Mouse (Mus musculus): ENCODE data around the gene 2510039O18Rik.
A peak's percentile ranks its signal among the peaks of the same experiment; 100 is the strongest.

2510039O18Rik gene

GRCm38 (mm10) chr4:147937021-147937420 is 3.7 kb upstream of the 2510039O18Rik start:
- no peak for DNase-seq (ENCODE audit: low read depth)

DNA sequence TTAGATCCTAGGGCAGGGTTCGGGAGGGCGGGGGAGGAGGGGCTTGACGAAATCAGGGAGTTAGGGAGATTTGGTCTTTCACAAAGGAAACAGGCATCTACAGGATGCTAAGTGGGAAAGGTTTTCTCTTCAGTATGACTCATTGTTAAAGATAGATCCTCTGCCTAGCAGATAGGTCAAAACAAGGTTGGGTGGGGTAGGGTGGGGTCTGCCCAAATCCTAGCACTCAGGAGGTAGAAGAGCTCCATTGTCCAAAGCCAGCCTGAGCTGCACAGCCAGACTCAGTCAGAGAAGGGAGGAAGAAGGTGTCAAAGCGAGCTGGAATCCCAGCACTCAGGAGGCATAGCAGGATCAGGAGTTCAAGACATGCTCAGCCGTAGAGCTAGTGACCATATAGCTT is 3.2 kb upstream of the 2510039O18Rik start:
- DNase-seq (ENCODE audit: low read depth) = no peak

- DNase-seq (ENCODE audit: low read depth) = no peak
Measured at GRCm38 (mm10) chr4:147938148-147939096, 2.3 kb upstream of the 2510039O18Rik start.

DNA sequence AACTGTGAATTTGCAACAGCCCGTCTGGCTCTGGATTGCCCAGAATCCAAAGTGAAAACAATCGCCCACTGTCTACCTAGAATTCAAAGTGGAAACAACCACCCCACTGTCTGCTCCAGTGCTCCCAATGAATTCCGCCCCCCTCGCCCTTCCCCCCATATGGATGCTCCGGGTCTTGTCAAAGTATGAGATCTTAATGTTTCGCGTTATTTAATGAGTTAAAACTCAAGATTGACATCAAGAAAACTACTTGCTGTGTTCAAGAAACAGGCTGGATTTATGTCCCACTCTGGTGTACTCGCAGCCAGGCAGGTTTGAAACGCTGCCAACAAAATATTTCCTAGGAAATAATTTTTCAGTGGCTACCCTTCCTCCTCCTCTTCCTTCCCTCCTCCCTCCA is 584 bp upstream of the 2510039O18Rik start:
- DNase-seq (ENCODE audit: low read depth) = no peak

DNA sequence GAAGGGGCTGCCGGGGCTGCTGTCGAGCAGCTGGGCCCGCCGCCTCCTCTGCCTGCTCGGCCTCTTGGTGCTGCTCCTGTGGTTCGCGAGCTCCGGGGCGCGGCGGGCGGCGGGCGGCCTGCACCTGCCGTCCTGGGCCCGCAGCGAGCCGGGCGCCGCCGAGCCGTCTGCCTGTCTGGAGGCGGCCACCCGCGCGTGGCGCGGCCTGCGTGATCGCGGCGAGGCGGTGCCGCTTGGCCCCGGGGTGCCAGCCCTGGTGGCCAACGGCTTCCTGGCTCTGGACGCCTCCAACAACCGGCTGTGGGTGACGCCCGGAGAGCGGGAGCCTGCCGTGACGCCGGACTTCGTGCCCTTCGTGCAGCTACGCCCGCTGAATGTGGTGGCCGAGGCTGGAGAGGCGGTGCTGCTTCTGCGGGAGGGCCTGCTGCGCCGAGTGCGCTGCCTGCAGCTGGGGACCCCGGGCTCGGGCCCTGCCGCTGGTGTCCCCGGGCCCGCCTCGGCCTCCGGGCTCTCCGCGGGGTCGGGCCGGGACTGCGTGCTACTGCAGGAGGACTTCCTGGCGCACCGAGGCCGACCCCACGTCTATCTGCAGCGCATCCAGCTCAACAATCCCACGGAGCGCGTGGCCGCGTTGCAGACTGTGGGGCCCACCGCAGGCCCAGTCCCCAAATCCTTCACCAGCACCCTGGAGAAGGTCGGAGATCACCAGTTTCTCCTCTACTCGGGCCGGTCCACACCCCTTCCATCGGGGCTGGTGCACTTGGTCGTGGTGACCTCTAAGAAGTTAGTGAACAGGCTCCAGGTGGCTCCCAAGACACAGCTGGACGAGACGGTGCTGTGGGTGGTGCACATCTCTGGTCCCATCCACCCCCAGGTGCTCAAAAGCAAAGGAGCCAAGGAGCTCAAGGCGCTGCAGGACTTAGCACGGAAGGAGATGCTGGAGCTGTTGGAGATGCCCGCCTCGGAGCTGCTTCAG is 638 bp downstream of the 2510039O18Rik start:
- DNase-seq (ENCODE audit: low read depth) = peak; percentile 47

- DNase-seq (ENCODE audit: low read depth) = no peak
Measured at GRCm38 (mm10) chr4:147943005-147943404, 2.3 kb downstream of the 2510039O18Rik start.

GRCm38 (mm10) chr4:147947511-147947910 is 6.8 kb downstream of the 2510039O18Rik start:
- no peak for DNase-seq (ENCODE audit: low read depth)

- DNase-seq (ENCODE audit: low read depth) = peak; percentile 66
Measured at GRCm38 (mm10) chr4:147953590-147953989, 12.9 kb downstream of the 2510039O18Rik start.

GRCm38 (mm10) chr4:147957141-147957540 is 16.4 kb downstream of the 2510039O18Rik start:
- DNase-seq (ENCODE audit: low read depth) = no peak

- peak; percentile 87 for DNase-seq (ENCODE audit: low read depth)
Measured at GRCm38 (mm10) chr4:147959881-147960831, 19.5 kb downstream of the 2510039O18Rik start.

- DNase-seq (ENCODE audit: low read depth) = no peak
Measured at GRCm38 (mm10) chr4:147962781-147963180, 22.1 kb downstream of the 2510039O18Rik start.

GRCm38 (mm10) chr4:147963623-147964022 is 22.9 kb downstream of the 2510039O18Rik start:
- no peak for DNase-seq (ENCODE audit: low read depth)

- DNase-seq (ENCODE audit: low read depth) = no peak
Measured at GRCm38 (mm10) chr4:147965712-147966111, 25.0 kb downstream of the 2510039O18Rik start.

DNA sequence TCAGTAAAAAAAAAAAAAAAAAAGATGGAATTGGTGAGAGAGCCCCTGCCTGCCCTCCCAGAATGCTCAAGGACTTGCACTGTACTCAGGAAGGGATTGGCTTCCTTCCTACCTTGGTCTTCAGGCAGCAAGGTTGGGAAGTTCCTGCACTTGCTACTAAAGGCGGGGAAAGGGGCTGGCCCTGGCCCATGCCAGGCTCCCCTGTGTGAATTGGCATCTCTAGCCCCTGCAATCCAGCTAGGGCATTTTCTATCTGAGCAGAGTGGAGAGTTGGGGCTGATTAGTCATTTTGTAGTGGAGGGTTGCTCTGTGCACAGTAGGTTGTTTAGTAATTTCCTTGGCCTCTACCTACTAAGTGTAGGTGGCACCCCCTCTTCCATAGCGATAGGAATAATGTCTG is 28.1 kb downstream of the 2510039O18Rik start:
- no peak for DNase-seq (ENCODE audit: low read depth)

GRCm38 (mm10) chr4:147969337-147969736 is 28.6 kb downstream of the 2510039O18Rik start:
- no peak for DNase-seq (ENCODE audit: low read depth)

DNA sequence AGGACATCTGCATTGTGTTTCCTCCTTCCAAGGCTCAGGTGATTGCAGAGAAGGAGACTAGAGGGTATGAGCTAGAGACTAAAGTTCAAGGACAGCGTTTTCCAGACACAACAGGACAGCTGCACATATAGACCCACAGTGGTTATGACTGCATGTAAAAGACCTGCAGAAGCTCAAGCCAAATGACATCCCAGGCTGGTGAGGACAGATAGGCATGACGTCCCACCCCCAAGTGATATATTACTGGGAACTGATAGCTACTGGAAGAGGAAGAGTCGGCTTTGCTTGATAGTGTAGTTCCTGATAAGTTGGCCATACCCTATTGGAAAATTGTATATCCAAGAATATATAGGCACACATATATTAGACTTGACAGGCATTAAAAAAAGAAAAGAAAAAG is 35.5 kb downstream of the 2510039O18Rik start:
- no peak for DNase-seq (ENCODE audit: low read depth)

DNA sequence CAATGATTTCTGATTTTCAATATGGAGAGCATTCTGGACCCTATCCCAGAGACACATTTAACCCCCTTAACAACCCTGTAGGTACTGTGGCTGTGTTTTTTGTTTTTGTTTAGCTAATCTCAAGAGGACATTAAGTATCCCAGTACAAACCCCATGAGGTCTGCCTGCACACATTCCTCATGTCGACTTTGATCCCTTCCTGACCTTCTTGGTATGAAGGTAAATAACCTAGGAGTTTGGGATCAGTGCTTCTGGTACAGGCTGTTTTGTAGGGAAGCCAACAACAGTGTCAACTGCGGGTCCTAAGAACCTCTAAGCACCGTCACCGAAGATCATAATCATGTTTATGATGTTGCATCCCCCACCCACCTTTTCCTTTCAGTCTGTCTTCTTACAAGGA is 37.0 kb downstream of the 2510039O18Rik start:
- no peak for DNase-seq (ENCODE audit: low read depth)

DNA sequence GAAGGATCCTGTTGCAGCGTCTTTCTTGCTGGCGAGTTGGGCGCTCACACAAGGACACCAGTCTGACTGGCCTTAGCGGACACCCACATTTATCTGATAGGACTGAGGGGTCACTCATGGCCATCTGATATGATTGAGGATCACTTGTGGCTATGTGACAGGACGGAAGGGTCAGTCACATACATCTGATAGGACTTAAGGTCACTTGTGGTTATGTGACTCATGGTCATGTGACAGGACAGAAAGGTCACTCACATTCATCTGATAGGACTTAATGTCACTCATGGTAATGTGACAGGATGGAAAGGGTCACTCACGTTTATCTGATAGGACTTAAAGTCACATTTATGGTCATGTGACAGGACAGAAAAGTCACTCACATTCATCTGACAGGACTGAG is 37.7 kb downstream of the 2510039O18Rik start:
- DNase-seq (ENCODE audit: low read depth) = no peak

GRCm38 (mm10) chr4:147979441-147979860 is 38.8 kb downstream of the 2510039O18Rik start:
- no peak for DNase-seq (ENCODE audit: low read depth)

DNA sequence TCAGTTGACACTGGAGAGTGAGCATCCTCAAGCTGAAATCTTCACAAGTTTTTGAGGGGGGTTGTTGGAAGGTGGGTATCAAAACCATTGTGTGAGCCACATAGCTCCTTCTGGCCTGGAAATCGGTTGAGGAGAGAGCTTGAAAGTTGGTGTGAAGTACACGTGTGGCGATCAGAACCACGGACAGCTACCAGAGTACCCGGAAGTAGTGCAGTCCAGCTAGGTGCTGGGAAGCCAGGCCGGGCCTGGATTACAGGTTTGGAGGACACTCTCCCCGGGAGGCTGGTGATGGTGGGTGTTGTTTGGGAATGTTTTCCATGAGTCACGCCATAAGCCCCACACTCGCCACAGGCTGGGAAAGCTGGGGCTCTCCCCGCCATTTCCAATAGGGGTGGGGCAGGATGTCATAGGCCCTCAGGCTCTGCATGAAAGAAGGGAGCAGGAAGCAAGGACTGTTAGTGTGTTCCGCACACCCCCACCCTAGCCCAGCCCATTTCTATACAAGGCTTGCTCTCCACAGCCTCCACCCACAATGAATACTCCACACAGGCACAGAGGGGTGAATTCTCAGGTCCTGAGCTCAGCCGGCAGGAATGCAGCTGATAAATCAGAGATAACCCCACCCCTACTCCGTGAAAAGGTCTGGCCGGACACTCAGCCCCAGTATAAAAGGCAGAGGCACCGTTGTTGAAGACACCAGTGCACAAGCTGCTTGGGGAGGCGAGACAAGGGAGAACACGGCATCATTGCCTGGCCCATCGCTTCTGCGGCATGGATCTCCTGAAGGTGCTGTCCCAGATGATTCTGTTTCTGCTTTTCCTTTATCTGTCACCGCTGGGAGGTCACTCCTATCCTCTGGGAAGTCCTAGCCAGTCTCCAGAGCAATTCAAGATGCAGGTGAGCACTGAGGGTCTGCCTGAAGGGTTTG is 44.8 kb downstream of the 2510039O18Rik start, which contains the start of gene Nppb:
Nppb (plus strand) TSS at position 584 of the 928 bp plus-strand sequence.
- DNase-seq (ENCODE audit: low read depth) = peak; percentile 29

Data from induced T-regulatory cell, adult 2 months (primary cell).